Mouse (Mus musculus) intestine, embryonic 15.5 days (tissue): ENCODE results near the gene Cfap45. TPM values are rescaled to one million over a fixed set of nuclear protein-coding genes. Genes with fewer than 3 reads are reported as not detected.

ENCODE experiments used
- ATAC-seq: fragments of 200-750 bp; cut with Nextera tagmentation; 2 replicates; pipeline ENCODE4 v1.8.0; 2017; ENCODE audit warnings: moderate TSS enrichment, moderate library complexity
- H3K27ac ChIP-seq: fragments of 300-500 bp; sonication (generic); 2 replicates; pipeline ENCODE4 v1.5.1; 2015; ENCODE audit warnings: mild to moderate bottlenecking, inconsistent platforms
- H3K27me3 ChIP-seq: fragments of 300-500 bp; sonication (generic); replicated peaks from 2 replicates; pipeline ENCODE4 v1.6.1; 2015; ENCODE audit warnings: inconsistent platforms
- H3K36me3 ChIP-seq: fragments of 300-500 bp; sonication (generic); 2 replicates; pipeline ENCODE4 v1.6.1; 2015; ENCODE audit warnings: inconsistent platforms
- H3K4me1 ChIP-seq: fragments of 300-500 bp; sonication (generic); replicated peaks from 2 replicates; pipeline ENCODE4 v1.6.1; 2015; ENCODE audit warnings: inconsistent platforms
- H3K4me2 ChIP-seq: fragments of 300-500 bp; sonication (generic); replicated peaks from 2 replicates; pipeline ENCODE4 v1.6.1; 2015; ENCODE audit warnings: mild to moderate bottlenecking, inconsistent platforms
- H3K4me3 ChIP-seq: fragments of 300-500 bp; sonication (generic); replicated peaks from 2 replicates; pipeline ENCODE4 v1.5.1; 2015; ENCODE audit warnings: inconsistent platforms
- H3K9ac ChIP-seq: fragments of 300-500 bp; sonication (generic); 2 replicates; pipeline ENCODE4 v1.6.1; 2015; ENCODE audit warnings: inconsistent platforms
- H3K9me3 ChIP-seq: fragments of 300-500 bp; sonication (generic); 2 replicates; pipeline ENCODE4 v1.6.1; 2016; ENCODE audit warnings: inconsistent platforms
- WGBS: fragments of 180-500 bp; shearing (Covaris S2); methylation state at CpG from one replicate; pipeline ENCODE4 v1.1.7; 2015; 5-methylcytosine and 5-hydroxymethylcytosine counted together
- polyA plus RNA-seq: library from polyadenylated mRNA; unstranded; fragments of >200 nt; fragmentation: Nextera tagmentation; extraction: Ambion mirVana; gene quantifications from 2 replicates; pipeline ENCODE4 v1.2.1, GENCODE M21; 2015

The Cfap45 gene
- polyA plus RNA-seq, 1 experiment from 2014 or later, result 1.2 TPM

DNA sequence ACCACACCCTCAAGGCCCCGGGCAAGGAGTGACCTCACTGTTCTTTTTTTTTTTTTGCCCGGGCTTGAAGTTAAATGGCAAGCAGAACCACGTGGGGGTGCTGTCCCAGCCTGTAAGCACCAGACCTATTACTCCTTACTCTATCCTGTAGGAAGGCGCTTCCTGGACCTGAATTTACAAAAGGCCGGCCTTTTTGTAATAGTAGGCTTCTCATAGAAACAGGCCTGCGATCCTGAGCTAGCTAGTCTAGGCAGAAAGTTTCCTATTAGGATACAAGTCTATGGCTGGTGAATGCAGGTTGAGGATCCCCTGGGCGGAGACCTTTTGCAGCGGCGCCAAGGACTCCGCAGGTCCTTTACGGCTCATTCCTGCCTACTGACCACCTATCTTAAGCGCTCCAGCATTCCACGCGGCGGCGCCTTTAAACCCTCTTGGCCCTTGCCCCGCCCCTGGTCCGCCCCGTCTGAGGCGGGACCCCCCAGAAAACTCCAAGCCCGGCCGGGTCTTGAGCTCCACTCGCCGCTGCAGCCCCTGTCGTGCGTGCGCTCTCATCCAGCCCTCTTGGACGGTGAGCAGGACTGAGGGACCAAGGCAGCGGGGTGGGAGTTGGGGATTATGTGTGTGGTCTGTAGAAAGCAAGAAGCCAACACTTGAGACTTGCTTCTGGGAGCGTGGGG is 20.7 kb upstream of the Cfap45 start, which contains the start of gene Tagln2:
Gene Tagln2, plus strand, starts transcription at position 283 of the 677 bp plus-strand sequence.
- peaks cover 17% of the 10 kb centered on the region for H3K36me3 ChIP-seq
- no peaks in the 10 kb centered on the region for H3K27me3 ChIP-seq
- WGBS, result 2% methylated on average over 30 of the region's 30 CpGs
- peak within 1 kb of the TSS; percentile 73 for H3K4me2 ChIP-seq
- peak within 1 kb of the TSS; percentile 89 for H3K27ac ChIP-seq
- peak within 1 kb of the TSS; percentile 83 for H3K9ac ChIP-seq
- H3K4me1 ChIP-seq, result peaks cover 38% of the 10 kb centered on the region
- H3K9me3 ChIP-seq, result no peaks in the 10 kb centered on the region
- H3K4me3 ChIP-seq, result peak within 1 kb of the TSS; percentile 73
- ATAC-seq, result peak; percentile 81

DNA sequence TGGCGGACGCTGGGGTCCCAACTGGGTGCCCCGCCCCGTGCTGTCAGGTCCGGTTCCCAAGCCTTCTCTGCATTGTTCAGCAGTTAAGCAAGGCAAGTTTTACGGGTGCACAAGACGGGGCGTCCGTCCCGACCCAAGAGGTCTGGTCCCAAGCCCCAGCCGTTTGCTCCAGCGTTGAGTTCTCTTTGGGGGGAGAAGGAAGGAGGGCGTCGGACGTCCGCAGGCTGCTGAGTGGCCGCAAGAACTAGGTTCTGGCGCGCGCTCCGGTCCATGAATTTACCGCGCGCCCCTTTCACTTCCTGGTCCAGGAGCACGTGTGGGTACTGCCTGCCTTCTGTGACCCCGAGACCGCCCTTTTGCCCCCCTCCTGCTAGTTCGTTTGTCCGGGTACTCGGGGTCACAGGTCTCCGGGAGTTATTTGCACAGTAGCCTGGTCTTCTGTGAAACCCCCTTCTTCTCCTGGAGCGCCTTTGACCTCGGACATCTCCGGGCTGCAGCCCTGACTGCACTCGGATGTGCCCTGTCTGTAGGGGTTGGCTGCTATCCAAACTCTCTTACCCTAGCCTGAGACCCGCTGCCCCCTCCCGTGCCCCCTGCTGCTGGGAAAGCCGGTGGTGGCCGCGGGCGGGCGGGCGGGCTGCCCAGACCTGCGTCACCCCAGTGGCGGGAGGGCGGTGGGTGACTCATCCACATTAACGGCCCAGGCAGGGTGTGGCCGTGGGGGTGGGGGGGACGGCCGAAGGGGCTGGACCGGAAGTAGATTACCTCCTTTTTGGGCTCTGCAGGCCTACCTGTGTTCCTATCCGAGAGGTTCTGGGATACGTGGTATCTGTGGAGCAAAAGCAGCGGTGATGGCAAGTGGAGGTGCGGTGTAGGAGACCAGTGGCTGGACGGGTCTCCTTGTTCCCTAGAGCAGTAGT is 19.9 kb upstream of the Cfap45 start:
- under 1% methylated on average over 56 of the region's 56 CpGs for WGBS
- ATAC-seq, result peak; percentile 60

DNA sequence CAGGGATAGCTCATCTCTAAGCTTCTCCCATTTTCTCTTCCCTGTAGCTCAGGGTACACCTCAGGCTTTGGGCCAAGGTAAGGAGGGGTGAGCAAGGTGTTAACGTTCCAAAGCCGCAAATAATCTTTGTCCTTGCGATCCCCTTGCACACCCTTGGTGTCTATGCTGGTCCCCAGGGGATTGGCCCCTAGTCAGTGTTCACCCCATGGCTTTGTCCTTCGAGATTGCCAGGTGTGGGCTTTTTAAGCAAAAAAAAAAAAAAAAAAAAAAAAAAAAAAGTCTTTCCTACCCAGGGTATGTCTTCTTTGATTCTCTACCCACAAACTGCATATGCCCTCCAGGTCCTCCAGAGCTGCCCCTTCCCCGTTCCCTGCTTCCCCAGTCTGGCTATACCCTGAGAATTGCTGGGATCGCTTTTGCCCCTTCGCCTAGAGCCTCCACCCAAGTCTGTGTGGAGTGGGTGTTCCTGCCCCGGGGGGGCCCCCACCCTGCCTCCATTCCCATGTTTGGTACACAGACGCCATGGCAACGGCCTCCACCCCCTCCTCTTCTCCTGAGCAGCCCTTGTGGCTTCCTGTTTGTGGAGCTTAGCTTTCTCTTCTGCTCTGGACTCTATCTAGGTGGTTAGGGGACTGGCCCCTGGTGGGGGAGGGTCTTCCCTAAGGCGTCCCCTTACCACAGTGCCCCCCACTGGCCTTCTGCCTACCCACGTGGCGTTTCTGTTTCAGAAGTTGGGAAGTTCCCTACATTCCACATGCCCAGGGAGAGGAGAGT is 19.0 kb upstream of the Cfap45 start:
- ATAC-seq, result peak; percentile 18
- H3K9me3 ChIP-seq, result no peaks in the 10 kb centered on the region
- H3K4me2 ChIP-seq, result peak overlapping the region; percentile 73
- peaks cover 43% of the 10 kb centered on the region for H3K4me1 ChIP-seq
- H3K9ac ChIP-seq, result peak overlapping the region; percentile 83
- WGBS, result 28% methylated on average over 13 of the region's 13 CpGs
- H3K36me3 ChIP-seq, result peaks cover 21% of the 10 kb centered on the region
- H3K27me3 ChIP-seq, result no peaks in the 10 kb centered on the region
- peak overlapping the region; percentile 89 for H3K27ac ChIP-seq
- peak overlapping the region; percentile 73 for H3K4me3 ChIP-seq

More for the DNA sequence above, 19.9 kb upstream of the Cfap45 start:
- Histone ChIP-seq H3K9ac (peak overlapping the region; percentile 83), H3K36me3 (peaks cover 22% of the 10 kb centered on the region), H3K4me1 (peaks cover 43% of the 10 kb centered on the region), H3K27ac (peak overlapping the region; percentile 89), H3K4me2 (peak overlapping the region; percentile 73), H3K9me3 (no peaks in the 10 kb centered on the region), H3K27me3 (no peaks in the 10 kb centered on the region), H3K4me3 (peak overlapping the region; percentile 73)

DNA sequence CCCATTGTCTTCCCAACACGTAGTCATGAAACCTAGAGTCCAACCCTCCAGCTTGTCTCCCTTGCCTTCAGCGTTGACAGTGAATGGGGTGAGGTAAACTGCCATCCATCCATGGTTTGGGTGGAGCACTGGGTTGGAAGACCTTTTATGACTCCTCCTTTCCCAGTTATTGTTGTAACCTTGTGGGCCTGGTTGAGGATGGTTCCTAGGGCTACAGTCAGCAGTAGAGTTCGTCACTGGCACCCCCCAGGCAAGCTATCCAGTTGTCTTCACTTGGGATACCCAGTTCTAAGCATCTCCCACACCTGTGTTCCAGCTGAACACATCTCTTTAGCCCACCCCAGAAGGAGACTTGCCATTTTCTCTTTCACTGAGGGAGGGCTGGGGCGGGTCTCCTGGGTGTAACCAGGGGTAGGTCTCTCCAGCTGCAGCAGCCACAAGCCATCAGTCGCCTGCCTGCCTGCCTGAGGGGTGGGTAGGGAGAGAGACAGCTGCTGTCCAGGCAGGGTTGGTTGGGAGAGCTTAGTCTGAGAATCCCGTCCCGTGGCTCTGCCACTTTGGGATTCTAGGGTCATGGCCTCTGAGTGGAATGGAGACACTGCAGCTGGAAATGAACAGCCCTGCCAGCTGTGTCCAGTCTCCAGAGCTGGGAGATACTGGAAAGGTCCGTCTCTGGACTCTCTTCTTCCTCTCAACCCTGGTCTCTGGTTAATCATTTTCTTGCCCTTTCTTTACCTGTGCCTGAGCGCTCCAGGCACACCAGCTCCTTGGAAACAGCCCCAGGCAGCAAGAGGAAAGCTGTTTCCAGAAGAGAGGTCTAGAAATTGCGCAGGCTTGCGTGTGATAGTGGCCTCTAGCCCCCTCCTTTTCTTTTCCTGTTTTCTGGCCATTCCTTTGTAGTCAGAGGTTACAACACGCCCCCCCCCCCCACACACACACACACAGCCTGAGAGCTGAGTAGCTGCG is 18.2 kb upstream of the Cfap45 start:
- H3K27ac ChIP-seq, result peak overlapping the region; percentile 89
- peaks cover 22% of the 10 kb centered on the region for H3K36me3 ChIP-seq
- peak overlapping the region; percentile 21 for H3K9ac ChIP-seq
- H3K4me1 ChIP-seq, result peaks cover 48% of the 10 kb centered on the region
- H3K4me2 ChIP-seq, result peak overlapping the region; percentile 73
- no peaks in the 10 kb centered on the region for H3K9me3 ChIP-seq
- ATAC-seq, result peak; percentile 12
- 19% methylated on average over 13 of the region's 13 CpGs for WGBS
- H3K4me3 ChIP-seq, result peak overlapping the region; percentile 73
- no peaks in the 10 kb centered on the region for H3K27me3 ChIP-seq

DNA sequence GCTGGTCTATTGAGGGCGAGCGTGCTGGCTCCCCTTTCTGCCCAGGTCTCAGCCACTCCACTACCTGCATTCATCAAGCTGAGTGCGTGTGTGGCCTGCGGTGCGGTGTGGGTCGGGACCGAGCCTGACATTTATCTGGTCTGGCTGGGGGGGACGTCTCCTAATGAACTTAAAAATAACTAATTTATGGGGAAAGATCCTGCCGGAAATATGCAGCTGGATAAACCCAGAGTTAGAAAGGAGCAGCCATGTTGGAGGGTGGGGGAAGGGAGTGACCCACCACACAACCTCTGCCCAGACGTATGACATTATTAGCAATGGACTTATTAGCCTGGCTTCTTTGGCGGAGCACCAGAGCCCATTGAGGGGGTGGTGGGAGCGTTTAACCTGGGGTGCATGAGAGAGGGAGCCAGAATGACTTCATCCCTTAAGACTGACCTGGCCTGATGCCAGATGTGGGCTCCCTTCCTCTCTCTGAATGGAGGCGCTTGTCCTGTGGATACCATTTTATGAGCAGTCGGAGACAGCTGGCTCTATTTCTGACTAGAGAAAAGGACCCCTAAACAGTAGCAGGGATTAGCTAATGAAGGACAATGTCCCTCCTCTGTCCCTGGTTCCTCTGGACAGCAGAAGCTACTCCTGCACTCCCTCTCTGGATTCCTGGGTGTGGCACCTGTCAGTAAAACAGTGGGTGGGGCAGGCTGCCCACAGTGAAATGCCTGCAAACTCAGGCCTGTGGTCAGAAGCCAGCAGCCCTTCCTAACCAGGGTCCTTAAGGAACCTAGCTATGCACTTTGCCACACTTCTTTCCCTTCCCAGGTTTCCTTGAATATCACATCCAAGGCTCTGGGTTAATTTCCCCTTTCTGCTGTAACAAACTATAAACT is 17.2 kb upstream of the Cfap45 start:
- peaks cover 24% of the 10 kb centered on the region for H3K36me3 ChIP-seq
- H3K4me2 ChIP-seq, result peak overlapping the region; percentile 73
- peak overlapping the region; percentile 73 for H3K4me3 ChIP-seq
- WGBS, result 15% methylated on average over 14 of the region's 14 CpGs
- peak; percentile 3; the same call in 1 of the 2 replicates for ATAC-seq
- peak overlapping the region; percentile 20 for H3K9ac ChIP-seq
- no peaks in the 10 kb centered on the region for H3K27me3 ChIP-seq
- H3K9me3 ChIP-seq, result no peaks in the 10 kb centered on the region
- peaks cover 48% of the 10 kb centered on the region for H3K4me1 ChIP-seq
- peak overlapping the region; percentile 89 for H3K27ac ChIP-seq

DNA sequence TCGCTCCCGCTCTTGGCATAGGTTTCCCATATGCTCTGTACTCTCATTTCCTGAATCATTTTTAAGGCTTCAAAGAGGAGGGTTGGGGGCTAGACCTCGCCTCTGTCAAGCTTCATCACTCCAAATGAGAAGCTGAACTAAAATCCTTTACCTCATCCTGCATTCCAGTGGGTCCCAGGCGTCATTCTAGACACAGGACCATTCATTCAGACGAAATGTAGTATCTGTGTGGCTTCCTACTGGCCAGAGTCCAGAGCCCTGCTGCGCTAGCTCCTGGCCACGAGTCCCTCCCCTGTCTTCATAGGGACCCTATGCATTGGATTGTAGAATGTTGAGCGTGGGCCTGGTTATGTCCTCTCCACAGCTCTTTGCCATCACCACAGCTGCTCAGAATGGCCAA is 15.8 kb upstream of the Cfap45 start:
- 82% methylated on average over 8 of the region's 8 CpGs for WGBS
- Histone ChIP-seq H3K27ac (no peak overlapping the region), H3K9me3 (no peaks in the 10 kb centered on the region), H3K36me3 (peaks cover 24% of the 10 kb centered on the region), H3K4me3 (no peak overlapping the region), H3K27me3 (no peaks in the 10 kb centered on the region), H3K9ac (no peak overlapping the region), H3K4me1 (peaks cover 41% of the 10 kb centered on the region), H3K4me2 (no peak overlapping the region)
- ATAC-seq, result no peak

DNA sequence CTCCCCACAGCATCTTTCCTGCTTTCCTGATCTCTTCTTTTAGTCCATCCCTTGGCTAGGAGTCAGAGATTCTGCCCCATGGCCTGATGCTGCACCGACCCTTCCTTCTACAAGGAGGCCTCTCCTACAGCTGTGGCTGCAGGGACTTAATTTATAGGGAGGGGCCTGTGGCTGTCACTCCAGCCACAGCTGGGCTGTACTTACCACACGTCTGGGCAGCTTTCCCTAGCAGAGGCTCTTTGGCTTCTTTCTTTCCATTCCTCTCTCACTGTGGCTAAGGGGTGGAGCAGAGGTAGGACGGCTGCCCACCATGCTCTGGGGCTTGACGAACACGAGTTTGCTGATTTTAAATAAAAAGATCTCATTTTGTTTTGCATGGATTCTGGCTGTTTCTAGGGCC is 13.6 kb upstream of the Cfap45 start:
- no peaks in the 10 kb centered on the region for H3K9me3 ChIP-seq
- no peak overlapping the region for H3K4me3 ChIP-seq
- no peak for ATAC-seq
- no peaks in the 10 kb centered on the region for H3K27me3 ChIP-seq
- peaks cover 46% of the 10 kb centered on the region for H3K4me1 ChIP-seq
- no peak overlapping the region for H3K9ac ChIP-seq
- peaks cover 24% of the 10 kb centered on the region for H3K36me3 ChIP-seq
- H3K27ac ChIP-seq, result 0 out of 2 replicates have a peak overlapping the region, but pooled peaks have one; percentile 4
- no peak overlapping the region for H3K4me2 ChIP-seq
- 55% methylated on average over 5 of the region's 5 CpGs for WGBS

DNA sequence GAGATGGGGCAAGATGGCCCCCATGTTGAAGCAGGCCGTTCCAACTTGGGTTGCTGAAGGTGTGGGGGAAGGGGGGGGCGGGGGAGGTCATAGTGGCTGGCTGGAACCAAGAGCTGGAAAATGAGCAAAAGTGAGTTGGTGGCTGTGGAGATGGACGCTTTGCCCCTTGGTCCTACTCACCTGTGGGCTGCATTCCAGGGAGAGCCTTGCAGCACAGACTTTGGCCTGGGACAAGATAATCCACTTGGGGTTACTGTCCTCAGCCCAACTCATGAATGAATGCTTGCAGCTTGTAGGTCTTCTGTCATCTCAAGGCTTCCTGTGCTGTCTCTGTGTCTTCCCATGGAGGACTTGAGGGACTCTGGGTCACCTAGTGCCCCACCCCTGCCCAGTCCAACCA is 12.9 kb upstream of the Cfap45 start:
- 84% methylated on average over 3 of the region's 3 CpGs for WGBS
- no peaks in the 10 kb centered on the region for H3K27me3 ChIP-seq
- peaks cover 24% of the 10 kb centered on the region for H3K36me3 ChIP-seq
- H3K4me3 ChIP-seq, result no peak overlapping the region
- H3K9ac ChIP-seq, result no peak overlapping the region
- H3K27ac ChIP-seq, result no peak overlapping the region
- no peaks in the 10 kb centered on the region for H3K9me3 ChIP-seq
- no peak overlapping the region for H3K4me2 ChIP-seq
- no peak for ATAC-seq
- peaks cover 39% of the 10 kb centered on the region for H3K4me1 ChIP-seq

DNA sequence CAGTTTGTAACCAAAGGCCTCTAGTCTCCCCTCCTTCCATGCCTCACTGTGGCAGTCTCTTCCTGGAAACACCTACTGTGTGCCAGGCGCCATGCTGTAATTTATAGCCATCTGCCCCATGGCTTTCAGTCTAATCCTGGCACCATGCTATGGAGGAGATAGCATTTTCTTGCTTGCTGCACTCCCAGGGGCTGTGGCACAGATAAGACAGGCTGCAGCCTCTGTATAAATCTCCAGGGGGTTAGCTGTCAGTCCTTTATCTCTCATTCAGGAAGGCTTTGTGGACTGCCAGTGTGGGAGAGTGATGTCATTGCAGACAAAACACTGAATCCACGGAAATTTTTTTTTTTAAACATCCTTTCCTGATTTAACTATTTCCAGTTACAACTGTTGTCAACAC is 12.4 kb upstream of the Cfap45 start:
- ATAC-seq, result no peak
- no peaks in the 10 kb centered on the region for H3K27me3 ChIP-seq
- H3K4me2 ChIP-seq, result no peak overlapping the region
- peaks cover 38% of the 10 kb centered on the region for H3K4me1 ChIP-seq
- no peak overlapping the region for H3K9ac ChIP-seq
- 33% methylated on average over 2 of the region's 2 CpGs for WGBS
- H3K4me3 ChIP-seq, result no peak overlapping the region
- peaks cover 24% of the 10 kb centered on the region for H3K36me3 ChIP-seq
- no peak overlapping the region for H3K27ac ChIP-seq
- no peaks in the 10 kb centered on the region for H3K9me3 ChIP-seq

DNA sequence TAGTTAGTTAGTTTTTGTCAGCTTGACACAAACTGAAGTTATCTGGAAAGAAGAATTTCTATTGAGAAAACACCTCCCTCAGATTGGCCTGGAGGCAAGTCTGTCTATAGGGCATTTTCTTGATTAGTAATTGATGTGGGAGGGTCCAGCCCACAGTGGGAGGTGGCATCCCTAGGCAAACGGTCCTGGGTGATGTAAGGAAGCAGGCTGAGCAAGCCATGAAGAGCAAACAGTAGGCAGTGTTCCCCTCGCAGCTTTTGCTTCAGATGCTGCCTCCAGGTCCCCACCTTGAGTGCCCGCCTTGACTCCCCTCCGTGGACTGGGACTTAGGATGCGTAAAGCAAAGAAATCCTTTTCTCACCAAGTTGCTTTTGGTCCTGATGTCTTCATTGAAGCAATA is 11.4 kb upstream of the Cfap45 start:
- peaks cover 24% of the 10 kb centered on the region for H3K36me3 ChIP-seq
- H3K4me3 ChIP-seq, result no peak overlapping the region
- ATAC-seq, result no peak
- no peak overlapping the region for H3K27ac ChIP-seq
- H3K27me3 ChIP-seq, result no peaks in the 10 kb centered on the region
- no peak overlapping the region for H3K4me2 ChIP-seq
- no peaks in the 10 kb centered on the region for H3K9me3 ChIP-seq
- H3K9ac ChIP-seq, result no peak overlapping the region
- WGBS, result 68% methylated on average over 5 of the region's 5 CpGs
- peaks cover 38% of the 10 kb centered on the region for H3K4me1 ChIP-seq
